Comparison of ENCODE assay signal across 14 mouse cellular contexts in genomic region chr12:77594092-77594491, GRCm38 (mm10).
"Had no signal": no experiment of that assay in that cellular context is flagged by ENCODE, and none has a peak within 500 bp of the region (broad histone marks: within the 10 kb centered on the region; RNA-seq: fewer than 3 reads in every experiment).

No protein-coding gene starts in this region.

- H3K4me2 ChIP-seq: neural tube, embryonic 13.5 days; neural tube, embryonic 15.5 days; stomach, embryonic 15.5 days had no signal

- H3K9me3 ChIP-seq: neural tube, embryonic 13.5 days; neural tube, embryonic 15.5 days; stomach, embryonic 15.5 days had no signal

- DNase-seq: right cerebral cortex, adult 18-20 months; right cerebral cortex, postnatal 14 days; right cerebral cortex, postnatal 25 days; right cerebral cortex, postnatal 4 days; spleen, adult 18-20 months; thymus, adult 18-20 months; thymus, adult 2 months; thymus, postnatal 14 days; thymus, postnatal 25 days; thymus, postnatal 36 days; thymus, postnatal 4 days had no signal

- H3K9ac ChIP-seq: neural tube, embryonic 13.5 days; neural tube, embryonic 15.5 days; stomach, embryonic 15.5 days had no signal

- H3K27ac ChIP-seq: neural tube, embryonic 13.5 days; neural tube, embryonic 15.5 days; stomach, embryonic 15.5 days had no signal

- H3K36me3 ChIP-seq: neural tube, embryonic 13.5 days; neural tube, embryonic 15.5 days; stomach, embryonic 15.5 days had no signal

- H3K4me3 ChIP-seq: neural tube, embryonic 13.5 days; neural tube, embryonic 15.5 days; stomach, embryonic 15.5 days had no signal

- H3K27me3 ChIP-seq: neural tube, embryonic 13.5 days; neural tube, embryonic 15.5 days; stomach, embryonic 15.5 days had no signal
